Mouse (Mus musculus) left cerebral cortex, postnatal 36 days (tissue): ENCODE data around the gene Trpm8. TPM values are rescaled to one million over a fixed set of nuclear protein-coding genes. Genes with fewer than 3 reads are reported as not detected.

Experiments used
- total RNA-seq, 2 experiments: library from RNA; stranded (reverse); gene quantifications; 2 replicates each; pipeline ENCODE4 v1.2.3; 2021

Gene Trpm8
- total RNA-seq, 2 experiments from 2014 or later, result 0.25 TPM; not detected in 1

Other genes starting within 250 kb of the Trpm8 start
- not detected for gene Ugt1a10, start 222.3 kb upstream of the Trpm8 start, total RNA-seq
- gene Ugt1a9, start 206.9 kb upstream of the Trpm8 start, total RNA-seq, result not detected
- not detected for gene Ugt1a8, start 189.8 kb upstream of the Trpm8 start, total RNA-seq
- gene Ugt1a7c, start 182.6 kb upstream of the Trpm8 start, total RNA-seq, result under 1 TPM; 0.44 to 0.82 TPM
- under 1 TPM in 1 of 2 experiments, not detected in 1; 0.22 TPM for gene Ugt1a6b, start 174.4 kb upstream of the Trpm8 start, total RNA-seq
- gene Ugt1a6a, start 142.9 kb upstream of the Trpm8 start, total RNA-seq, result 1 to 10 TPM in 1 of 2 experiments, under 1 TPM in 1; 0.96 to 1.2 TPM
- gene Ugt1a5, start 111.6 kb upstream of the Trpm8 start, total RNA-seq, result not detected
- not detected for gene Ugt1a2, start 77.1 kb upstream of the Trpm8 start, total RNA-seq
- 1 to 10 TPM; 2.2 to 2.5 TPM for gene Dnajb3, start 71.9 kb upstream of the Trpm8 start, total RNA-seq
- gene Ugt1a1, start 65.7 kb upstream of the Trpm8 start, total RNA-seq, result under 1 TPM in 1 of 2 experiments, not detected in 1; 0.18 TPM
- under 1 TPM in 1 of 2 experiments, not detected in 1; 0.07 TPM for gene Mroh2a, start 50.7 kb upstream of the Trpm8 start, total RNA-seq
- 10 to 100 TPM; 33.0 to 38.9 TPM for gene Hjurp, start within 50 bp of the Trpm8 start, total RNA-seq
- not detected for gene Spp2, start 129.3 kb downstream of the Trpm8 start, total RNA-seq
- not detected for gene Glrp1, start 232.4 kb downstream of the Trpm8 start, total RNA-seq